Mouse (Mus musculus) midbrain, embryonic 14.5 days (tissue): ENCODE measurements at regions not wholly inside any gene's neighbourhood (a gene's known extent, or its start where the extent isn't known, plus 50 kb on each side); places are given as distances from the start of the nearest gene placed in this dataset.
A peak's percentile ranks its signal among the peaks of the same experiment; 100 is the strongest.

Source experiments
- ATAC-seq: fragments of 200-750 bp; cut with Nextera tagmentation; 2 replicates; pipeline ENCODE4 v1.8.0; 2017; ENCODE audit warnings: moderate number of reproducible peaks, moderate library complexity; ENCODE audit not compliant: low FRiP score, low TSS enrichment
- DNase-seq: peaks from one replicate; pipeline ENCODE4 v3.0.0-alpha.2; 2015
- H3K27ac ChIP-seq: fragments of 300-500 bp; sonication (generic); replicated peaks from 2 replicates; pipeline ENCODE4 v1.5.1; 2014; ENCODE audit warnings: mild to moderate bottlenecking, low read depth, low read length, moderate library complexity
- H3K27me3 ChIP-seq: fragments of 300-500 bp; sonication (generic); 2 replicates; pipeline ENCODE4 v1.6.1; 2014; ENCODE audit warnings: low read length, control low read depth, mixed read lengths; ENCODE audit not compliant: control insufficient read depth, insufficient read depth
- H3K36me3 ChIP-seq: fragments of 300-500 bp; sonication (generic); 2 replicates; pipeline ENCODE4 v1.6.1; 2014; ENCODE audit warnings: low read length, control low read depth; ENCODE audit not compliant: control insufficient read depth, insufficient read depth
- H3K4me1 ChIP-seq: fragments of 300-500 bp; sonication (generic); 2 replicates; pipeline ENCODE4 v1.6.1; 2014; ENCODE audit warnings: mild to moderate bottlenecking, antibody characterized with exemption, low read length, control low read depth; ENCODE audit not compliant: control insufficient read depth, insufficient read depth
- H3K4me2 ChIP-seq: fragments of 300-500 bp; sonication (generic); 2 replicates; pipeline ENCODE4 v1.6.1; 2014; ENCODE audit warnings: mild to moderate bottlenecking, low read length, moderate library complexity
- H3K4me3 ChIP-seq: fragments of 300-500 bp; sonication (generic); replicated peaks from 2 replicates; pipeline ENCODE4 v1.5.1; 2014; ENCODE audit warnings: low read depth, low read length
- H3K9ac ChIP-seq: fragments of 300-500 bp; sonication (generic); replicated peaks from 2 replicates; pipeline ENCODE4 v1.6.1; 2014; ENCODE audit warnings: mild to moderate bottlenecking, low read length, moderate library complexity
- H3K9me3 ChIP-seq: fragments of 300-500 bp; sonication (generic); 2 replicates; pipeline ENCODE4 v1.6.1; 2016; ENCODE audit warnings: low read length, control low read depth, mixed read lengths; ENCODE audit not compliant: control insufficient read depth
- WGBS: fragments of 180-500 bp; shearing (Covaris S2); extraction: QIAGEN DNeasy Blood & Tissue Kit; methylation state at CpG from one replicate; pipeline ENCODE4 v1.1.7; 2014; 5-methylcytosine and 5-hydroxymethylcytosine counted together

DNA sequence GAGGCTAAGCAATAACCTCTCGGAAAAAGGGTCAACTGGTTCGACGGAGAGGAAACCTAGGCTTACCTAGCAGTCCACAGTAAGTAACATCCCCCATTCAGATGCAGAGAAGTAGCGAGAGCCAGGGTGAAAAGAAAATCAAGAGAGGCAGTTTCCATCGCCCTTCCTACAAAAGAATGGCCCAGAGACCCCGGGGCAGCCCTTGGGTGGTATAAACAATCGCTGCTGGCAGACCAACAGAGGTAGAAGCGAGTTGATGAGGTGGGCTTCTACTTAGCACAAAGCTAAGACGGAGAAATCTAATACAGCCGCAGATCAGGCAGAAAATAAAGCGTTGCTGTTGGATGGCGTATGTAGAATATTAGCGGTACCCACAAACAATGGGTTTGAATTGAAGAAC lies 57.8 kb upstream of the Arl15 start:
- 71% methylated on average over 13 of the region's 13 CpGs for WGBS
- no peak for DNase-seq

DNA sequence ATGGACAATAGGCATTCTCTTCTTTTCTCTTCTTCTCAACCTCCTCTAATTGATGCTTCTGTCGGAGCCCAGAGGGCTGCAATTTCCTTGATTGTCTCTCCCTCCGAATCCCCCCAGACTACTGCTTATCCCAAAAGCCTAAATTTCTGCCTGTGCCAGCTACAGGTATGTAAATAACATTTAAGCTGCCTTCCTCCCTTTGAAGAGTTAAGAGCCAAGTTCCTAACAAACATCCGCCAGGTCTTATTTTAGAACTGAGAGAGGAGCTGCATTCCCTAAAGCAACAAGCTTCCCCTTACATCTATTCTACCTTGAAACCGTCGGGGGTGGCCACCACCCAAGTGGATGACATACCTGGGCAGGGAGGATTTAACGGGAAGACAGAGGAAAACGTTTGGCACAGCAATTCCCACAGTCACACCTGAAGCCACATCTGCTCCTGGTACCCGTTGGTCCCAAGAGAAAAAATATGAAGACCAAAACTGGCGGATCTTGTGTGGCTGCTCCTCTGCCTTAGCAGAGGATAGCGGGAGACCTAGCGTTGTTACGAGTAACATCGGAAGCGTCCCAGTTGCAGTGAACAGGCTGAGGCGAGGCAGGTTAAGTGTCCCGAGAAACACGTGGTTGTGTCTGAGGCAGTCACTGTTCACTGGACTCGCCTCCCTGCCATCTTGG lies 58.6 kb upstream of the Arl15 start:
- WGBS, result 43% methylated on average over 18 of the region's 18 CpGs
- ATAC-seq (no peak), DNase-seq (peak; percentile 19)
- Histone ChIP-seq H3K27ac (0 out of 2 replicates have a peak overlapping the region, but pooled peaks have one; percentile 20), H3K36me3 (no peaks in the 10 kb centered on the region), H3K4me1 (peaks cover 22% of the 10 kb centered on the region), H3K27me3 (no peaks in the 10 kb centered on the region), H3K9me3 (no peaks in the 10 kb centered on the region), H3K9ac (no peak overlapping the region), H3K4me2 (no peak overlapping the region), H3K4me3 (no peak overlapping the region)

More for the DNA sequence above, 57.8 kb upstream of the Arl15 start:
- Histone ChIP-seq H3K27me3 (no peaks in the 10 kb centered on the region), H3K4me2 (no peak overlapping the region), H3K9me3 (no peaks in the 10 kb centered on the region), H3K27ac (no peak overlapping the region), H3K4me3 (no peak overlapping the region), H3K4me1 (peaks cover 22% of the 10 kb centered on the region), H3K9ac (no peak overlapping the region), H3K36me3 (no peaks in the 10 kb centered on the region)
- no peak for ATAC-seq

DNA sequence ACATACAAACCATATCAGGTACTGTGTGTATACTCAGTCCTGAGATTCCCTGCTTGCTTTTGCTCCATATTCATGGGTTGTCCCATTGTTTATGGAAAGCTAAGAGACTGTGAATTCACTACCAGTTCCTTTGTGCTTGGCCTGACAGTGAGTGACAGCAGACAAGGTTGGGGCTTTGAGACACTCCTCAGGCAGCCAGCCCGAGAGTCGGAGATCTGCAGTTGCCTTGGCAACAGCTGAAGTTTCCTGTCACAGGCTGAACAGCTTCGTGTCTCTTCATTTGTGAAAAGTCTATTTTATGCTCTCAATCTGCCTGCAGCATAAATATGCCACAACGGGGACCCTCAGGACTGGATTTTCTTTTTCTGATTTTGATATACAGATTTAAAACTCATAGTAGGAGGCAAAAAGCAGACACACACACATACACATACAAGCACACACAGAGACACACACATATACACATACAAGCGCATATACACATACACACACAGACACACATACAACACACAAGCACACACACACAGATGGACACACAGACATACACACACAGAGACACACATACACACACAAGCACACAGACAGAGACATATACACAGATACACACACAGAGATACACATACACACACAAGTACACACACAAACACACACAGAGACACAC lies 60.0 kb upstream of the Arl15 start:
- no peaks in the 10 kb centered on the region for H3K36me3 ChIP-seq
- H3K27me3 ChIP-seq, result no peaks in the 10 kb centered on the region
- peak; percentile 90 for DNase-seq
- peaks cover 25% of the 10 kb centered on the region for H3K4me1 ChIP-seq
- whole genome bisulfite sequencing, result 17% methylated on average over 5 of the region's 5 CpGs
- H3K4me2 ChIP-seq, result peak overlapping the region; percentile 2; the same call in 1 of the 2 replicates
- ATAC-seq, result peak; percentile 95
- peak overlapping the region; percentile 88 for H3K27ac ChIP-seq
- H3K4me3 ChIP-seq, result no peak overlapping the region
- H3K9ac ChIP-seq, result no peak overlapping the region
- no peaks in the 10 kb centered on the region for H3K9me3 ChIP-seq

DNA sequence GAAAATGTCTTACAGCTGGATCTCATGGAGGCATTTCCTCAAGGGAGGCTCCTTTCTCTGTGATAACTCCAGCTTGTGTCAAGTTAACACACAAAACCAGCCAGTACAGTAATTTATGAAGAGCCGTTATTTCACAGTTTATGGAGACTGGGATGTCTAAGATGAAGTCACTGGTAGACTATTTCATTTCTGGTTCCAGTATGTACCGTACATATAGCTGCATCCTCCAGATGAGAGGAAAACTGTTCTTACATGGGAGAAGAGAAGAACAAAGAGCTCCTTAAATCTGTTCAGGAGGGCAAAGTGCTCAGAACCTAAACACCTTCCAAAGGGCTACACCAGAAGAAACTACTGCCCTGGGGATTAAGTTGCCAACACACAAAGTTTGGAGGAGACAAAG lies 60.6 kb upstream of the Arl15 start:
- Histone ChIP-seq H3K4me1 (peaks cover 25% of the 10 kb centered on the region), H3K4me2 (peak overlapping the region; percentile 2; the same call in 1 of the 2 replicates), H3K27me3 (no peaks in the 10 kb centered on the region), H3K4me3 (no peak overlapping the region), H3K36me3 (no peaks in the 10 kb centered on the region), H3K9ac (no peak overlapping the region), H3K9me3 (no peaks in the 10 kb centered on the region), H3K27ac (peak overlapping the region; percentile 88)
- ATAC-seq, result peak; percentile 5; the same call in 1 of the 2 replicates
- WGBS, result 37% methylated on average over 2 of the region's 2 CpGs
- DNase-seq, result no peak

DNA sequence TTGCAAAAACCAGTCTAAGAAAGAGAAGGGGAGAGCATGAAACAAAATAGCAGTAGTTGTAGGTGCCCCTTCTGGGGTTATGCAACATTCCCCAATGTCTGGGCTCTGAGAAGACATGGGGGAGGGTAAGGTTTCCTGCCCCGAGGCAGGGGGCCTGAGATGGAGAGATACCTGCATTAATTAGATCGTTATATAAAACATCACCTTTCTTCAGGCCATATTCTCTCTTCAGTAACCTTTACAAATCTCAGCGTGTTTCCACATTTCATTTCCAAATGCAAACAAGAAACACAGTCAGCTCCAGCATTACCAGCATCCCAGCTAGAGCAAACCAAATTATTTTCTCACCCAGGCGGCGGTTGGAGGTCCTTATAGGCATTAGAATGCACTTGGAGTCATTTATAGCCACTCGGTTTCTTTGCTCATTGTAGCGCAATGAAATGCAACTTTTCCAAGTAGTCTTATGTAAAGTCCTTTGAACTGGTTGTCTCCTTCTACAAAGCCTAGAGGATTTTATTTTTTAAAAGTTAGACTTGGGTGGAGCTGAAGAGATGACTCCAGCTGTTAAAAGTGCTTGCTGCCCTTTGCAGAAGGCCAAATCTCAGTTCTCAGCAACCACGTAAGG lies 63.4 kb upstream of the Arl15 start:
- no peaks in the 10 kb centered on the region for H3K36me3 ChIP-seq
- H3K4me1 ChIP-seq, result peaks cover 25% of the 10 kb centered on the region
- H3K27ac ChIP-seq, result no peak overlapping the region
- DNase-seq, result peak; percentile 26
- no peak overlapping the region for H3K9ac ChIP-seq
- WGBS, result 35% methylated on average over 8 of the region's 8 CpGs
- no peaks in the 10 kb centered on the region for H3K27me3 ChIP-seq
- no peaks in the 10 kb centered on the region for H3K9me3 ChIP-seq
- H3K4me3 ChIP-seq, result no peak overlapping the region
- no peak for ATAC-seq
- H3K4me2 ChIP-seq, result no peak overlapping the region

DNA sequence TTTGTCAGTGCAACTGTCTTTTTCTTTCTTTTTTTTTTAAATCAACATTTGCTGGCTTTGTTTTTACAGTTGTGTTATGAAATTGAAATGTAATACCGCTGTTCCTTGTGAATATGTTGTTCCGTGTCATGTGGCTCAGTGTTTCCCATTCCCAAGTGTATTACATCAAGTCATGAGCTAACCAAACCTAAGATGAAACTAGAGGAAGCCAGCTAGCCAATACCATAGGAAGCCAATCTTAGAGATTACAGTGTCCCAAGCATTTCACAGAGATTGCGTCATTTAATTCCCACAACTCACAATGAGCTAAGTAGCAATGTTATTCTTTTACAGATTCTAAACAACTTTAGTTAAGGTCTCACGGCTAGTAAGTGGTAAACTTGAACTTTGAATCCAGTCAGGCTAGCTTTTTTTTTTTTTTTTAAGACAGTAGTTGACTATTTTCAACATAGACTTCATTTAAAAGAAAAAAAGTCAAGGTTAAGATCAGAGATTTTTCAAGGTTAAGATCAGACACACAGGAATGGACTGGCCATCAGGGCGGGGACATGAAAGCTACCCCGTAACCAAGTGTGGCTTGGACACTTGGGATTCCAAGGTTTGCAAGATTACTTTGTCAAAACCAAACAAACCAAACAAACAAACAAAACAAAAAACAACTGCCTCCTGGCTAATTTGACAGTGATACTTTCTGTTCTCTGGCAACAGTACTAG lies 64.1 kb upstream of the Arl15 start:
- no peak for ATAC-seq
- Histone ChIP-seq H3K36me3 (no peaks in the 10 kb centered on the region), H3K27me3 (no peaks in the 10 kb centered on the region), H3K4me2 (no peak overlapping the region), H3K4me1 (peaks cover 27% of the 10 kb centered on the region), H3K4me3 (no peak overlapping the region), H3K27ac (no peak overlapping the region), H3K9ac (no peak overlapping the region), H3K9me3 (no peaks in the 10 kb centered on the region)
- 92% methylated on average over 6 of the region's 6 CpGs for WGBS
- no peak for DNase-seq

DNA sequence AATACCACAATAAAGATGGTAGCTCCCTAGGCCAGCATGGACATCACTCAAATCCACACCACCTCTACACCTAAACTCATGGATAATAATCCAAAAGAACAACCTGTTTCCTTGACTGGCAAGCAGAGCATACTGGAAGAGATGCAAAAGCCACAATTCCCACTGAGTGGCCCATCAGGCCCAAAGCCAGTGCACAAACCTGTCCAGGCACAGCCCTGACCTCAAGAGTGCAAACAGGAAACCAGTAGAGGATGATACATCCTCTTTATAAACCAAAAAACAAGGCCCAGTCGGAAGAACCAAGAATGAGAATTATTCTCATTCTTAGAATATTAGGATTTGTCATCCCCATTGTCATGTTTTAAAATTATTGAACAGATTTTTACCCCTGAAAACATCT lies 64.7 kb upstream of the Arl15 start:
- Histone ChIP-seq H3K27ac (no peak overlapping the region), H3K4me3 (no peak overlapping the region), H3K9me3 (no peaks in the 10 kb centered on the region), H3K9ac (no peak overlapping the region), H3K4me1 (peaks cover 20% of the 10 kb centered on the region), H3K36me3 (no peaks in the 10 kb centered on the region), H3K27me3 (no peaks in the 10 kb centered on the region), H3K4me2 (no peak overlapping the region)
- WGBS, result 92% methylated on average over 1 of the region's 1 CpGs
- DNase-seq (no peak), ATAC-seq (no peak)

DNA sequence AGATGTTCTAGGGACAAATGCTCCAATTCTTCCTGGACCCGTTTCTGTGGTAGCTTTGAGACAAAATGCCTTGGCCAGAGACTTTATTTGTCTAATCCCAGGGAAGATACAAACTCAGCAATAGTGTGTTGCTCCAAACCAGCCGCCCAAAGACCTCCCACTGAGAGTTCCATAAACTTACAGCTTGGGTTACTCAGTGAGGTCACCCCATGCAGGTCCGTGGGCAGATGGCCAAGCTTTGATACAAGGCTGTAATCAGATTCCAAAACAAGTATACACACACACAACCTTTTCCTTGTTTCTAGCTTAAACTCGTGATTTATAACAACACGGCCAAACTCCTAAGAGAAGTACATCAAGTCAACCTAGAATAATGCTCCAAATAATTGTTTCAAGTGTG lies 64.6 kb upstream of the Hspb3 start:
- Histone ChIP-seq H3K9me3 (no peaks in the 10 kb centered on the region), H3K4me3 (no peak overlapping the region), H3K9ac (no peak overlapping the region), H3K27me3 (no peaks in the 10 kb centered on the region), H3K4me2 (no peak overlapping the region), H3K4me1 (peaks cover 8% of the 10 kb centered on the region; the same call in 1 of the 2 replicates), H3K36me3 (no peaks in the 10 kb centered on the region), H3K27ac (no peak overlapping the region)
- WGBS, result 53% methylated on average over 5 of the region's 5 CpGs
- ATAC-seq, result no peak
- peak; percentile 45 for DNase-seq
